In the genomic region with DNA sequence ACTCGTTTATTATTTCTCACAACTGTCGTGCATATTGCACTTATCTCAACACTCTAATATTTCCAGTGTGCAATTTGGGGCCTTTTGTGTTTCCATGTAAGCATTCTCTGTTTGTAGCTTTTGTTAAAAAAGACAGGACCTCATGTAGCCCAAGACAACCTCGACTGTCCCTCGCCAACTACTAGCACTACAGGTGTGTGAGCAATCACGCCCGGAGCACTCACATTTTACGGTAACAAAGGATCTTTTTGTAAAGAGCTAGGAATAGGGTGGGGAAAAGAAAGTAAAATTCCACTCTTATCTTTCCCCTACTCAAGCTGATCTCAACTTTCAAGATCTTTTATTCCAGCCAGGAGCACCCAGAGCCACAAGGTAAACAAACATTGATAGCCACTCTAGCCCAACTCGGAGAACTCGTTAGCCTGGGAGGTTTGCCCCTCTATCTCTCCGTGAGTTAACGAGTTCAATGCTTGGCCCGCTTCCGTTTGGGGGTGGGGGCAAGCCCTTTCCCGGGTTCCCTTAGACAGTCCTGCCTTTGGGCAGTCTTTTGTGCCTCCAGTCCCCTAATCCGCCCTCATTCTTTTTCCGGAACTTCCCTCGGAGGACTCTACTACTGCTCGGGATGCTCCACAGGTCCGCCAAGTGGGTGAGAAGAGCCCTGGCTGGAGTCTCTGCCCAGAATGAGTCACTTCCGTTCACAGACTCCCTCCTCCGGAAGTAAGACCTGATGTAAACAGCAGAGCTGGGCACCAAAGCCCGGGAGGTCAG, we compare ENCODE assay signal across 8 mouse cellular contexts. TPM values are rescaled to one million over a fixed set of nuclear protein-coding genes. Genes with fewer than 3 reads are reported as not detected.
DNase-seq lines count a peak whose midpoint lies in the region; ATAC-seq lines count a peak whose summit lies in the region.

Gene Gm45208 (plus strand): TSS at position 732 of the 768 bp plus-strand sequence.

- H3K36me3 ChIP-seq in intestine, embryonic 14.5 days (ENCODE audit: control insufficient read depth, insufficient read depth, low read length) = peaks cover 6% of the 10 kb centered on the region; the same call in 1 of the 2 replicates

- H3K9me3 ChIP-seq in intestine, embryonic 14.5 days (ENCODE audit: control insufficient read depth, low read length) = no peaks in the 10 kb centered on the region

- intact Hi-C loops in left cerebral cortex, postnatal 25 days (cut with DNase I) = no loop called here

- 14% methylated on average over 22 of the region's 22 CpGs for WGBS in intestine, embryonic 14.5 days

- ATAC-seq in intestine, embryonic 14.5 days (replicated peaks; ENCODE audit: low FRiP score, low TSS enrichment, low read depth) = peak; percentile 91

- peak within 1 kb of the TSS; percentile 65 for H3K4me2 ChIP-seq in intestine, embryonic 14.5 days (ENCODE audit: low read length)

- peak within 1 kb of the TSS; percentile 58 for H3K4me3 ChIP-seq in intestine, embryonic 14.5 days (ENCODE audit: low read depth, low read length)

- H3K27me3 ChIP-seq in intestine, embryonic 14.5 days (replicated peaks; ENCODE audit: control insufficient read depth, insufficient read depth, low read length) = no peaks in the 10 kb centered on the region

- peak; percentile 95 for DNase-seq in adipocyte (ENCODE audit: low spot score)
- DNase-seq in embryo, embryonic 10 days (ENCODE audit: low spot score) = peak; percentile 74
- peak; percentile 56 for DNase-seq in gastrocnemius, postnatal 10 days
- peak; percentile 91 for DNase-seq in intestine, embryonic 14.5 days (ENCODE audit: low spot score)
- peak; percentile 61 to 81 for DNase-seq in left cerebral cortex, postnatal 25 days (ENCODE audit: low spot score in 2 of 2)
- peak; percentile 70 for DNase-seq in mesoderm, embryonic 11.5 days (ENCODE audit: low read depth, low spot score)
- DNase-seq in right cerebral cortex, postnatal 25 days = peak; percentile 74
- peak; percentile 66 for DNase-seq in urinary bladder, postnatal 36 days (ENCODE audit: low spot score in 2 of 2)

- H3K27ac ChIP-seq in intestine, embryonic 14.5 days (ENCODE audit: low read depth) = peak within 1 kb of the TSS; percentile 85

- H3K9ac ChIP-seq in intestine, embryonic 14.5 days (ENCODE audit: low read length) = peak within 1 kb of the TSS; percentile 49

- no peaks in the 10 kb centered on the region for H3K4me1 ChIP-seq in intestine, embryonic 14.5 days (replicated peaks; ENCODE audit: control insufficient read depth, insufficient read depth, low read length)

RNA-seq across cellular contexts. Expression of gene Gm45208, which starts in this region (rescaled TPM):
- not detected for total RNA-seq in gastrocnemius, postnatal 10 days (2021)
- 0.42 TPM in 1 of 2 replicates, not detected in the other for polyA plus RNA-seq in intestine, embryonic 14.5 days (2014; fragmentation: Nextera tagmentation; extraction: Ambion mirVana)
- total RNA-seq in left cerebral cortex, postnatal 25 days (2021) = not detected

Comparison
In these comparisons a context has a peak if more than half of its experiments do, and no peak if none do; other contexts are left out.
1. Peak in every context shown above with its lines: DNase-seq, ATAC-seq, H3K4me3 ChIP-seq and H3K27ac ChIP-seq.
2. Peak in DNase-seq in gastrocnemius, postnatal 10 days; RNA of the gene not detected or under 1 TPM.
3. Peak in DNase-seq, ATAC-seq, H3K4me3 ChIP-seq, H3K27ac ChIP-seq, H3K9ac ChIP-seq and H3K4me2 ChIP-seq in intestine, embryonic 14.5 days; RNA of the gene not detected or under 1 TPM.
4. Peak in DNase-seq in left cerebral cortex, postnatal 25 days; RNA of the gene not detected or under 1 TPM.